In genomic region chr3:51373544-51373943, GRCm38 (mm10) we compare ENCODE assay signal across 24 mouse cellular contexts. TPM values are rescaled to one million over a fixed set of nuclear protein-coding genes. Genes with fewer than 3 reads are reported as not detected.
DNase-seq lines count a peak whose midpoint lies in the region; ATAC-seq and TF ChIP-seq lines count a peak whose summit lies in the region.
"Had no signal": no experiment of that assay in that cellular context is flagged by ENCODE, and none has a peak within 500 bp of the region (broad histone marks: within the 10 kb centered on the region; RNA-seq: fewer than 3 reads in every experiment).

No protein-coding gene starts in this region.

- peaks cover 4% of the 10 kb centered on the region; the same call in 1 of the 2 replicates for H3K4me1 ChIP-seq in kidney, adult 2 months (ENCODE audit: control insufficient read depth, insufficient read depth, low read length)
- H3K4me1 ChIP-seq in lung, postnatal 0 days (ENCODE audit: insufficient read depth, low read depth, low read length): 0 out of 2 replicates have a peak, but pooled peaks cover 3% of the 10 kb centered on the region
- H3K4me1 ChIP-seq in MEL (ENCODE audit: control insufficient read depth in 1 of 2, insufficient read depth in 2 of 2, low read length in 2 of 2): peaks cover 0 to 5% of the 10 kb centered on the region in 2 experiments; a peak in 2 of 4 replicates
- H3K4me1 ChIP-seq: forebrain, embryonic 13.5 days had no signal

- TF ChIP-seq CTCF in kidney, adult 2 months (conservative IDR thresholded peaks at IDR 0.05; ENCODE audit: insufficient read depth, insufficient read length, low read depth, low read length): no peak
- peak; percentile 34 for TF ChIP-seq CTCF in lung, postnatal 0 days (IDR thresholded peaks at IDR 0.05)
- TF ChIP-seq CTCF in MEL (IDR thresholded peaks at IDR 0.05 in 2 of 3, conservative IDR thresholded peaks at IDR 0.05 in 1 of 3; ENCODE audit: control insufficient read depth in 1 of 3, insufficient read depth in 1 of 3, low read depth in 2 of 3, low read length in 3 of 3, poor library complexity in 1 of 3, severe bottlenecking in 1 of 3): peak in 1 of 3 experiments; percentile 27; a peak in 2 of 6 replicates

- H3K9me3 ChIP-seq in lung, postnatal 0 days (ENCODE audit: low read length): no peaks in the 10 kb centered on the region
- H3K9me3 ChIP-seq in MEL (replicated peaks; ENCODE audit: insufficient read depth, low read length): no peaks in the 10 kb centered on the region
- H3K9me3 ChIP-seq: embryonic facial prominence, embryonic 13.5 days; heart, embryonic 13.5 days; hindbrain, embryonic 13.5 days; limb, embryonic 10.5 days; megakaryocyte, embryonic 14.5 days had no signal

- no peaks in the 10 kb centered on the region for H3K27me3 ChIP-seq in kidney, adult 2 months (replicated peaks; ENCODE audit: control insufficient read depth, insufficient read depth, low read length)
- no peaks in the 10 kb centered on the region for H3K27me3 ChIP-seq in lung, postnatal 0 days (replicated peaks; ENCODE audit: insufficient read depth, low read length)
- H3K27me3 ChIP-seq in MEL (ENCODE audit: control insufficient read depth in 1 of 2, insufficient read depth in 2 of 2, low read length in 2 of 2): no peaks in the 10 kb centered on the region
- H3K27me3 ChIP-seq: embryonic facial prominence, embryonic 13.5 days; forebrain, embryonic 13.5 days; heart, embryonic 13.5 days; hindbrain, embryonic 13.5 days; megakaryocyte, embryonic 14.5 days had no signal

- H3K9ac ChIP-seq in lung, postnatal 0 days (replicated peaks; ENCODE audit: low read depth): no peak overlapping the region
- H3K9ac ChIP-seq in MEL (ENCODE audit: control insufficient read depth, low read depth, low read length, poor library complexity, severe bottlenecking): no peak overlapping the region
- H3K9ac ChIP-seq: embryonic facial prominence, embryonic 13.5 days; forebrain, embryonic 13.5 days; heart, embryonic 13.5 days; hindbrain, embryonic 13.5 days had no signal

- H3K4me2 ChIP-seq in lung, postnatal 0 days (replicated peaks; ENCODE audit: low read depth, low read length): no peak overlapping the region
- H3K4me2 ChIP-seq: embryonic facial prominence, embryonic 13.5 days; forebrain, embryonic 13.5 days; heart, embryonic 13.5 days; hindbrain, embryonic 13.5 days had no signal

- TF ChIP-seq RAD21 in MEL (IDR thresholded peaks at IDR 0.05; ENCODE audit: low read depth, low read length): peak; percentile 6

- TF ChIP-seq POLR2A in kidney, adult 2 months (IDR thresholded peaks at IDR 0.05; ENCODE audit: low read depth, low read length): no peak
- TF ChIP-seq POLR2A in MEL (IDR thresholded peaks at IDR 0.05; ENCODE audit: control insufficient read depth in 1 of 2, insufficient read depth in 1 of 2, low read depth in 1 of 2, low read length in 2 of 2, poor library complexity in 1 of 2): no peak

- no peak for TF ChIP-seq EP300 in lung, postnatal 0 days (IDR thresholded peaks at IDR 0.05)
- no peak for TF ChIP-seq EP300 in MEL (IDR thresholded peaks at IDR 0.05; ENCODE audit: low read depth in 1 of 2, low read length in 2 of 2)

- ATAC-seq in lung, postnatal 0 days: no peak
- ATAC-seq: forebrain, embryonic 13.5 days had no signal

- H3K27ac ChIP-seq in kidney, adult 2 months (ENCODE audit: insufficient read depth, low read depth, low read length): peak overlapping the region; percentile 51
- no peak overlapping the region for H3K27ac ChIP-seq in lung, postnatal 0 days (ENCODE audit: low read length)
- no peak overlapping the region for H3K27ac ChIP-seq in MEL (ENCODE audit: control insufficient read depth, low read depth, low read length)
- H3K27ac ChIP-seq: embryonic facial prominence, embryonic 13.5 days; forebrain, embryonic 13.5 days; heart, embryonic 13.5 days; hindbrain, embryonic 13.5 days; limb, embryonic 10.5 days had no signal

- no peak for DNase-seq in kidney, adult 2 months
- no peak for DNase-seq in kidney, postnatal 4 days
- no peak for DNase-seq in lung, postnatal 0 days (ENCODE audit: low spot score)
- DNase-seq in lung, postnatal 10 days: no peak
- no peak for DNase-seq in MEL (ENCODE audit: low read depth, low spot score)
- DNase-seq in T-cell, adult 2 months (ENCODE audit: low spot score): no peak
- no peak for DNase-seq in adipocyte (ENCODE audit: low spot score)
- DNase-seq: cerebellum, adult 18-20 months; cerebellum, postnatal 36 days; embryo, embryonic 11 days; gastrocnemius, postnatal 10 days; heart, adult 11 months; layer of hippocampus, adult 9-11 months; lung, adult 2 months; midbrain, embryonic 14.5 days; thymus, postnatal 25 days had no signal

- H3K4me3 ChIP-seq in kidney, adult 2 months (ENCODE audit: insufficient read depth, low read depth, low read length): no peak overlapping the region
- no peak overlapping the region for H3K4me3 ChIP-seq in lung, postnatal 0 days (ENCODE audit: low read depth, low read length)
- H3K4me3 ChIP-seq in MEL (ENCODE audit: control insufficient read depth in 1 of 2, insufficient read depth in 1 of 2, low read depth in 2 of 2, low read length in 2 of 2): no peak overlapping the region
- H3K4me3 ChIP-seq: embryonic facial prominence, embryonic 13.5 days; forebrain, embryonic 13.5 days; heart, embryonic 13.5 days; hindbrain, embryonic 13.5 days; limb, embryonic 10.5 days had no signal

- WGBS in kidney, adult 2 months: 68% methylated on average over 5 of the region's 5 CpGs
- 64% methylated on average over 5 of the region's 5 CpGs for WGBS in lung, postnatal 0 days

- H3K79me2 ChIP-seq in MEL (ENCODE audit: control insufficient read depth, insufficient read depth, low read length, poor library complexity): no peaks in the 10 kb centered on the region

- no peaks in the 10 kb centered on the region for H3K36me3 ChIP-seq in kidney, adult 2 months (ENCODE audit: control insufficient read depth, insufficient read depth, low read length)
- H3K36me3 ChIP-seq in lung, postnatal 0 days (ENCODE audit: insufficient read depth, low read length): no peaks in the 10 kb centered on the region
- H3K36me3 ChIP-seq in MEL (ENCODE audit: control insufficient read depth in 1 of 2, insufficient read depth in 2 of 2, low read length in 2 of 2): no peaks in the 10 kb centered on the region; a peak in 1 of 4 replicates
- H3K36me3 ChIP-seq: embryonic facial prominence, embryonic 13.5 days; heart, embryonic 13.5 days; hindbrain, embryonic 13.5 days; limb, embryonic 10.5 days had no signal

TF ChIP-seq in MEL, 35 proteins besides CTCF, POLR2A, EP300 and RAD21:
- TF ChIP-seq ZNF384 (IDR thresholded peaks at IDR 0.05; ENCODE audit: low read depth, low read length) (peak; percentile 84), ELF1 (IDR thresholded peaks at IDR 0.05; ENCODE audit: low read depth, low read length) (no peak)

RNA-seq across cellular contexts. Expression of gene Mgarp, which starts 23.0 kb away (rescaled TPM):
- 0.80 TPM in 1 of 2 replicates, not detected in the other for polyA plus RNA-seq in kidney, adult 2 months (2012; rRNA removed)
- polyA plus RNA-seq in lung, postnatal 0 days (2015; fragmentation: Nextera tagmentation; extraction: Ambion mirVana): not detected in 2 replicates
- 0.65 and 2.0 TPM in 2 replicates for total RNA-seq in MEL (2012; rRNA removed)
- 1 to 10 TPM in 1 of 2 experiments, not detected in 1; 5.2 TPM for polyA plus RNA-seq in MEL (2012; ENCODE audit: insufficient read depth in 1 of 2, insufficient read length in 2 of 2, low read depth in 1 of 2, low replicate concordance in 2 of 2, missing spikeins in 1 of 2)
- total RNA-seq: liver, adult 2 months had no signal
- polyA plus RNA-seq: liver, adult 2 months; lung, adult 2 months; neural tube, embryonic 14.5 days had no signal

RNA-seq across cellular contexts. Expression of gene Elf2, which starts 33.1 kb away (rescaled TPM):
- 23.5 and 28.1 TPM in 2 replicates for polyA plus RNA-seq in kidney, adult 2 months (2012; rRNA removed)
- polyA plus RNA-seq in lung, postnatal 0 days (2015; fragmentation: Nextera tagmentation; extraction: Ambion mirVana): 55.8 and 62.6 TPM in 2 replicates
- 46.5 and 50.2 TPM in 2 replicates for total RNA-seq in MEL (2012; rRNA removed)
- 10 to 100 TPM; 38.0 to 53.3 TPM for polyA plus RNA-seq in MEL (2012; ENCODE audit: insufficient read depth in 1 of 2, insufficient read length in 2 of 2, low read depth in 1 of 2, low replicate concordance in 2 of 2, missing spikeins in 1 of 2)

RNA-seq across cellular contexts. Expression of gene Ndufc1, which starts 35.2 kb away (rescaled TPM):
- 368 and 461 TPM in 2 replicates for polyA plus RNA-seq in kidney, adult 2 months (2012; rRNA removed)
- 498 and 517 TPM in 2 replicates for polyA plus RNA-seq in lung, postnatal 0 days (2015; fragmentation: Nextera tagmentation; extraction: Ambion mirVana)
- 207 and 214 TPM in 2 replicates for total RNA-seq in MEL (2012; rRNA removed)
- polyA plus RNA-seq in MEL (2012; ENCODE audit: insufficient read depth in 1 of 2, insufficient read length in 2 of 2, low read depth in 1 of 2, low replicate concordance in 2 of 2, missing spikeins in 1 of 2): 100 to 1,000 TPM in 1 of 2 experiments, not detected in 1; 115 TPM

RNA-seq across cellular contexts. Expression of gene Naa15, which starts 41.4 kb away (rescaled TPM):
- polyA plus RNA-seq in kidney, adult 2 months (2012; rRNA removed): 2.3 and 3.5 TPM in 2 replicates
- polyA plus RNA-seq in lung, postnatal 0 days (2015; fragmentation: Nextera tagmentation; extraction: Ambion mirVana): 12.7 and 16.9 TPM in 2 replicates
- 36.6 and 43.4 TPM in 2 replicates for total RNA-seq in MEL (2012; rRNA removed)
- polyA plus RNA-seq in MEL (2012; ENCODE audit: insufficient read depth in 1 of 2, insufficient read length in 2 of 2, low read depth in 1 of 2, low replicate concordance in 2 of 2, missing spikeins in 1 of 2): 100 to 1,000 TPM in 1 of 2 experiments, 10 to 100 TPM in 1; 61.6 to 558 TPM
